Mouse (Mus musculus): ENCODE results near the gene Ankrd27.
A peak's percentile ranks its signal among the peaks of the same experiment; 100 is the strongest.

Gene Ankrd27

GRCm38 (mm10) chr7:35628496-35628895 lies 42.5 kb downstream of the Ankrd27 start:
- no peak for DNase-seq (ENCODE audit: extremely low read depth, insufficient read length, low spot score)

GRCm38 (mm10) chr7:35636229-35636628 lies 50.2 kb downstream of the Ankrd27 start:
- DNase-seq (ENCODE audit: extremely low read depth, insufficient read length, low spot score): no peak

DNA sequence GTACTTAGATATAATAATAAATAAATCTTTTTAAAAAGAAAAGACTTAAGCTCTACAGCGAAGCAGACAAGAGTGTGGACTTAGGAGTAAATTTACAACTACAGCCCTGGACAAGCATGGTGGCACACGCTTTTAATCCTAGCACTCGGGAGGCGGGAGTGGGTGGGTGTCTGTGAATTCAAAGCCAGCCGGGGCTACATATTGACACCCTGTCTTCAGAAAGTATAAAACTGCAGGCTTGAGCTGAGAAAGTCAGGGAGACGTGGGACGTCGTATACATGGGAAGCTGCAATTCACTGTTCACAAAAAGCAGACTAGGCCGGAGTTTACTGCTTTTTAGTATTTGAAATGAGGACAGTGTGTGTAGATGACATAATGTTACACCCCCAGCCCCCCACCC lies 50.8 kb downstream of the Ankrd27 start:
- no peak for DNase-seq (ENCODE audit: extremely low read depth, insufficient read length, low spot score)

DNA sequence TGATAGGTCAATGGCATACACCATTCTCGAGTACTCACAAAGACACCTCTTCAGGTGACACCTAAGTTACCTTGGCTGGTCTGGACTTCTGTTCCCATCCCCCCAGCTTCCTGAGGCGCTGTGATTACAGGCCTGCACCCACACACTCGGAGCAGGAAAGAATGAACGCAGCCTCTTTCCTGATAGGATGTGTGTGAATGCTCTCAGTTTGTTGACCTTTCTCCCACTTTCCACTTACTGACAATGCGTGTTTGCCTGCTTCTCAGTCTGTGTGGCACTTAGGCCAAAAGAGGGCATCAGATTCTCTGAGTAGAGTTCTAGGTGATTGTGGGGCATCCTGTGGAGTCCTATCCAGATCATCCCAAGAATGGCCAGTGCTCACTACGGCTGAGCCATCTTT lies 54.0 kb downstream of the Ankrd27 start:
- DNase-seq (ENCODE audit: extremely low read depth, insufficient read length, low spot score): no peak

DNA sequence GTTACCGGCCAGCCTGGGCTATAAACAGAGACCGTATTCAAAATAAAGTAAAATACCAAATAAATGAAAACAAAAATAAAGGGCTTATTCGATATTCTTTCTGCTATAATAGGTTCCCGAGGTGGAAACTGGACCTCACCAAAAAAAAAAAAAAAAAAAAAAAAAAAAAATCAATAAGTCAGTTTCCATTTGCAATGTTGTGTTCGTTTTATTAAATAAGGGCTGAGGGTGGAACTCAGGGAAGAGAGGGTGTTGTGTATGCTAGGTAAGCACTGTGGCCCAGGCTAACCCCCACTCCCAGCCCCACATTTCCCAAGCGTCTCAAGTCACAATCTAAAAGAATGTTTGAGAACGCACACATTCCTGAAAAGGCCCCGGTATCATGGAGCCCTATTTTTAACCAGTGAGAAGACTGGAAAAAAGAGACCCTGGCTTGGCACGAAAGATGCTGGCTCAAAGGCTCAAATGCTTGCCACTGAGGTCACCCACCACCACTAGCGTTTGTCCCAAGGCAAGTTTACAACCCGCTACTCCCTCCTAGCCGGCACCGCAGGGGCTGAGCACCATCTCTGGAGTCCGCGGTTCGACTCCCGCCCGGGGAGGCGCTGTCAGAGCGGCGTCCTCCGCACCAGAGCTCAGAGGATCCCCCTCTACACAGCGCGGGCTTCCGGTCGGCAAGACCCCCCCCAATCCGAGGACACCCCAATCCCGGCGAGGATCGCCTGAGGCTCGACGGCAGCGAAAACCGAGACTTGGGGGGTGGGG lies 60.5 kb downstream of the Ankrd27 start:
- DNase-seq (ENCODE audit: extremely low read depth, insufficient read length, low spot score): peak; percentile 29

- peak; percentile 91 for DNase-seq (ENCODE audit: extremely low read depth, insufficient read length, low spot score)
Observed at GRCm38 (mm10) chr7:35647101-35647698, 61.2 kb downstream of the Ankrd27 start, which contains the start of gene Pdcd5. Gene Pdcd5, minus strand, starts transcription at chr7:35647521.

GRCm38 (mm10) chr7:35648239-35649069 lies 62.4 kb downstream of the Ankrd27 start:
- DNase-seq (ENCODE audit: extremely low read depth, insufficient read length, low spot score): no peak

DNA sequence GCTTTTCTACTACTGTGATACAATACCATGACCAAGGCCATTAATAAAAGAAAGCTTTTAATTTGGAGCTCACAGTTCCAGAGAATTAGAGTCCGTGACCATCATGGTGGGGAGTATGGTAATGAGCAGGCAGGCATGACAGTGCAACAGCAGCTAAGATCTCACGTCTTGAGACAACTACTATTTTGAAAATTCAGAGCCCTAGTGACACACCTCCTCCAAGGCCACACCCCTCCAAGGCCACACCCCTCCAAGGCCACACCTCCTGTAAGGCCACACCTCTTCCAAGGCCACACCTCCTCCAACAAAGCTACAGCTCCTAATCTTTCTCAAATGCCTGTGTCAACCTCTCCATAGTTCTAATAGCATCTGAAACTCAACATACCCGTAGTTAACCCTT lies 63.0 kb downstream of the Ankrd27 start:
- peak; percentile 52 for DNase-seq (ENCODE audit: extremely low read depth, insufficient read length, low spot score)

GRCm38 (mm10) chr7:35650716-35651410 lies 64.8 kb downstream of the Ankrd27 start:
- no peak for DNase-seq (ENCODE audit: extremely low read depth, insufficient read length, low spot score)

DNA sequence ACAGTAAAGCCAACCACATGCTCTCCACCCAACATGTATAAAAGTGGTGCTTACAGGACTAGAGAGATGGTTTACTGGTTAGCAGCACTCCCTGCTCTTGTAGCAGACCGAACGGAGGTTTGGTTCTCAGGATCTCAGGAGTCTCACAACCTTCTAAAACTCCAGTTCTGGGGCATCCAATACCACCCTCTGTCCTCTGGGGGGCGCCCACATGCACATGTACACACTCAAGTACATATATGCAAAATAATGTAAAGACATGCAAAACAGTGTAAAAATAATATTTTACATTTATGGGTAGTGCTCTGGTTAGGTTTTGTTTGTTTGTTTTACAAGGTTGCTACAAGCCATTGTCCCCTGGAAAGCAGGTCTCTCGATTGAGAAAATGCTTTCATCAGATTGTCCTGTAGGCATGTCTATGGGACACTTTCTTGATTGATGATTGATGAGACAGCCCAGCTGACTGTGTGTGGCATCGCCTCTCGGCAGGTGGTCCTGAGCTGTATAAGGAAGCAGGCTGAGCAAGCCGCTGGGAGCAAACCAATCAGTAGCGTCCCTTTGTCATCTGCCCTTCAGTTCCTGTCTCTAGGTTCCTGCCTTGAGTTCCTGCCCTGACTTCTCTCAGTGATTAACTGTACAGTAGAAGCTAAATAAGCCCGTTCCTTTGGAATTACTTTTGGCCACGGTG lies 65.7 kb downstream of the Ankrd27 start:
- DNase-seq (ENCODE audit: extremely low read depth, insufficient read length, low spot score): no peak

GRCm38 (mm10) chr7:35657829-35658228 lies 71.8 kb downstream of the Ankrd27 start:
- no peak for DNase-seq (ENCODE audit: extremely low read depth, insufficient read length, low spot score)

- no peak for DNase-seq (ENCODE audit: extremely low read depth, insufficient read length, low spot score)
Observed at GRCm38 (mm10) chr7:35659173-35659572, 73.1 kb downstream of the Ankrd27 start.

GRCm38 (mm10) chr7:35663790-35664376 lies 77.8 kb downstream of the Ankrd27 start:
- no peak for DNase-seq (ENCODE audit: extremely low read depth, insufficient read length, low spot score)

DNA sequence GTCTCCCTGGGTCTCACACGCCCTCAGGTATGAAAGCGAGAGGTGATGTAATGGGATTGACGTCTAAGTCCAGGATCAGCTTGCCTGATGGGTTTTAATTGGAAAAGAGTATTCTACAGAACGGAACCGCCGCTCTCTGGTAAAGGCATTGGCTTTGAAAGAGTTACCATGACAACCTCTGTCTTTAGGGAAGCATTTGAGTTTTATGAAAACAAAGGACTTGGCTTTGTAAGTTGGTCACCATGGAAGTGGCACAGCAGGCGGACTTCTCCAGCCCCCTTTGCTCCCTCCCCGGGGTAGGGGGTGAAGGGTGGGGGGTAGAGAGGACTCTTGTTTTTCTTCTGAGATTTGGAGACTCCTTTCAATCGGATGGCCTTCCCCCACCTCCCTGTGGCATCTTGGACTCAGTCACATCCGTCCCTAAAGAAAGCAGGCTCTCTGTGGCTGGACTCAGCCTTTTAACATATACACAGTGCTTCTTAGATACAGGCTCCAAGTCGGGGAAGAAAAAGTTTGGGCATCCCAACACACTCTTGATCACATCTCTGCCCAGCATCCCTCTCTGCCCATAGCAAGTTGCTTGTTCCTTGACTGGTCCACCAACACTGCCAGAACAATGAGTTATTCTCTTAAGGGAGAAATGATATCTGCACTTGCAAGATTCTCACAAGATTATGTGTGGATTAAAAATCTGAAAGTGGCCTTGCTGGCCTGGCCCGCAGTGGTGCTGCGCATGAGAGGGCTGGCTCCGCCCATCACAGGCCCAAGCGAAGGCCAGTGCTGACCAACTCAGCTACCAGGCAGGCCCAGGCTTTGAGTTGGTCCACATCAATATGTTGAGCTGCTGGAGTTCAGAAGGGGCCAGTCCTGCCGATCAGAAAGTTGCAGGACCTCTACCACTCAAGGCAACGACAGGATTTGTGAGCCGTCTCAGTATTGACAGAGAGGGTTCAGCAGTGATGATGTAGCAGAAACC lies 82.3 kb downstream of the Ankrd27 start:
- no peak for DNase-seq (ENCODE audit: extremely low read depth, insufficient read length, low spot score)

GRCm38 (mm10) chr7:35678976-35679375 lies 92.9 kb downstream of the Ankrd27 start:
- no peak for DNase-seq (ENCODE audit: extremely low read depth, insufficient read length, low spot score)

DNA sequence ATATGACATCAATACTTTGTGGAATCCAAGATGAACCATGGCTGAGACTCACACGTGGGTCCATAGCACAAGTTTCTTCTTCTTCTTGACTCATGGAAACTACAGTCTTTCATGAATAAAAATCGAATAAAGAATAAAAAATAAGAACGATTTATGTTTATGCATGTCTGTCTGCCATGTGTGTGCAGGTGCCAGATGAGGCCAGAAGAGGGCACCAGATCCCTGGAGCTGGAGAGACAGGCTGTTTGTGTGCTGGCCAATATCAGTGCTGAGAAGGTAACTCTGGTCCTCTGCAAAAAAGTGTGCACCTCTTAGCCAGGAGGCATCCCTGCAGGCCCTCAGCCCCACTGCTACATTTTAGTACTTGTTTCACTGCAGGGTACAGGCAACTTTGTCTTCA lies 95.5 kb downstream of the Ankrd27 start:
- no peak for DNase-seq (ENCODE audit: extremely low read depth, insufficient read length, low spot score)

DNA sequence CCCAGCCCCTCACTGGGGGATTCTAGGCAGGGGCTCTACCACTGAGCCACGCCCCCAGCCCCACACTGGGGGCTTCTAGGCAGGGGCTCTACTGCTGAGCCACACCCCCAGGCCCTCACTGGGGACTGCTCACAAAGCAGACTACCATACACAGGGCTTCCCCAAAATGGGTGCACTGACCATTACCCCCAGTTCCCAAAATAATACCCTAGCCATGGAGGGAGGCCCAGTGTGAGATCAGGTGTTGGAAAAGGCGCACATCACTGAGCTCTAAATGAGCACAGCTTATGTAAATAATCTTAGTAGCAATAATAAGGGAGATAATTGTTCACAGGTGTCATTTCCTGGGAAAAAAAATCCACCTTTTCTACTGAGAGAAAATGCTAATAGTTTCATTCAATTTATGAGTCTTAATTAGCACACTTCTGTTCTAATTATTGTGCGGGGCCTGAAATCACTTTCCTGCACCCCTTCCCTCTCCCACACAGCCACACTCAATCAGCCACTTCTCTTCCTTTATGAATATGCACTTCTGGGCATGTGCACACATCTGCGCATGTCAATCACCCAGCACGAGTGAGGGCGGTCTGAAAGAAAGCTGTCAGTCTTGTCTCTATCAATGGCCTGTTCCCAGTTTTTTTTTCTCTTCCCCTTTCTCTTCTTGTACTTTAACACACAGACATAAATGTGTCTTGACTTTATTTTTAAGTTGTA lies 97.5 kb downstream of the Ankrd27 start:
- no peak for DNase-seq (ENCODE audit: extremely low read depth, insufficient read length, low spot score)

GRCm38 (mm10) chr7:35686216-35686615 lies 100.2 kb downstream of the Ankrd27 start:
- no peak for DNase-seq (ENCODE audit: extremely low read depth, insufficient read length, low spot score)
